Mouse (Mus musculus) lung, postnatal 14 days (tissue): ENCODE results near the gene Trim27.
A peak's percentile ranks its signal among the peaks of the same experiment; 100 is the strongest.

Experiments
- DNase-seq: peaks from one replicate; pipeline ENCODE4 v3.0.0; 2021

The Trim27 gene

GRCm38 (mm10) chr13:21172241-21173027 lies 6.8 kb upstream of the Trim27 start:
- DNase-seq = peak; percentile 68

GRCm38 (mm10) chr13:21173072-21173471 lies 6.2 kb upstream of the Trim27 start:
- DNase-seq = peak; percentile 91

GRCm38 (mm10) chr13:21176733-21177132 lies 2.5 kb upstream of the Trim27 start:
- DNase-seq = no peak

- DNase-seq = no peak
These were observed 1.6 kb upstream of the Trim27 start for GRCm38 (mm10) chr13:21177657-21178056.

- DNase-seq = no peak
These were observed 881 bp upstream of the Trim27 start for GRCm38 (mm10) chr13:21178364-21178763.

- DNase-seq = peak; percentile 84
These were observed 692 bp downstream of the Trim27 start for GRCm38 (mm10) chr13:21179724-21180550.

- peak; percentile 62 for DNase-seq
These were observed 1.6 kb downstream of the Trim27 start for GRCm38 (mm10) chr13:21180551-21181530.

- DNase-seq = no peak
These were observed 2.8 kb downstream of the Trim27 start for GRCm38 (mm10) chr13:21181996-21182395.

DNA sequence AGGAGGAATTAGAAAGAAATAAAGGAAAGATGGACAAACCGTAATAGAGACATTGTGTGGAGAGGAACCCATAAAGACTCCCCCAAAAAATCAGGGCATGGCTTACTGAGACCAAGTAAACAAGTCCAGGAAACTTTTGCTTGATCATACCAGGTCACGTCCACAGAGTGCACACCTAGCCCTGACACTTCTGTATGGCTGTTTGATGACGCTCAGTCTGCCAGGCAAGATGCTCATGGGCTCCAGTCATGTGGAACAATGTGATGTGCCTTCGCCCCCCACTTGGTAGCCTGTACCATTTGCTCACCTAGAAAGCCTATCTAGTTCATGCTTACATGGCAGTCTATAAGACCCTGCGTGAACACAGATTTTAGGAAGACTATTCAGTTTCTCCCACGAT lies 3.8 kb downstream of the Trim27 start:
- no peak for DNase-seq

GRCm38 (mm10) chr13:21183661-21184060 lies 4.4 kb downstream of the Trim27 start:
- DNase-seq = no peak

GRCm38 (mm10) chr13:21185521-21185920 lies 6.3 kb downstream of the Trim27 start:
- no peak for DNase-seq

- no peak for DNase-seq
These were observed 16.4 kb downstream of the Trim27 start for GRCm38 (mm10) chr13:21195406-21196228.

- no peak for DNase-seq
These were observed 18.5 kb downstream of the Trim27 start for GRCm38 (mm10) chr13:21197721-21198120.

- DNase-seq = no peak
These were observed 19.1 kb downstream of the Trim27 start for GRCm38 (mm10) chr13:21198313-21198712.

DNA sequence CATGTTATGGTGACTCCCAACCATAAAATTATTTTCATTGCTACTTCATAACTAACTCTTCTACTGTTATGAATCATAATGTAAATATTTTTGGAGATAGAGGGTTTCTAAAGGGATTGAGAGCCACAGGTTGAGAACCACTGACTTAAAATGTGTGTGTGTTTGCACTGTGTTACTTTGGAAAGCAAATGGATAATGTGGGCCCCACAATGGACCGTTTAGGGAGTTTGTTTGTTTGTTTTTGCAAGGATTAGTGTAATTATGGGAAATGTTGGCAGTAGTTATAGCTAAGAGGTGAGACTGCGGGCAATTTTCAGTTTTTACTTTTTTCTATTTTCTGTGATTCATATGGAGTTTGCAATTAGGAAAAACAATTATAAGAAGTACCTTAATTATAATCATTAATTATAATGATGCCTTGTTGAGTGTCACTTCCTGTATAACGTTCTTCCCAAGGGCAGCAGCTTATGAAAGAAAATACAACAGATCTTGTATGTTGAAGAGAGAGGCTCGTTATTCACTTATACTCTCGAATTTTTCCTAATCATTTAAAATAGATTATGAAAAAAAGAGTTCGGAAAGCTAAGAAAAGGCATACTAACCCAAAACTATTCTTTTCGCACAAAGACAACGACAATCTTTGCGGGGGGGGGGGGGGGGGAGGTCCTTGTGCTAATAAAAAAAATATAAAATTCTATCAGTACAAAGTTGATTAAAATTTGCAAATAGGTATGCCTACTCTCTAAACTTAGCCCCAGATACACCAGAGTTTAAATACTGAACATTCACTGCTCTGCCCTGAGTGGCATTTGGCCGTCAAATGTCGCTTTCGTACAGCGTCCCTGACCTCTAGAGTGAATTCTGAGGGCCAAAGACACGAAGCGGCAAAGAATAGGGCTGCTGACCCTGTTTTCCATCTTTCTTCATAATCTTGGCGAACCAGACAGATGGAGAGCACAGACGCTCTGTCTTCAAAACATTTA lies 20.1 kb downstream of the Trim27 start:
- DNase-seq = no peak

DNA sequence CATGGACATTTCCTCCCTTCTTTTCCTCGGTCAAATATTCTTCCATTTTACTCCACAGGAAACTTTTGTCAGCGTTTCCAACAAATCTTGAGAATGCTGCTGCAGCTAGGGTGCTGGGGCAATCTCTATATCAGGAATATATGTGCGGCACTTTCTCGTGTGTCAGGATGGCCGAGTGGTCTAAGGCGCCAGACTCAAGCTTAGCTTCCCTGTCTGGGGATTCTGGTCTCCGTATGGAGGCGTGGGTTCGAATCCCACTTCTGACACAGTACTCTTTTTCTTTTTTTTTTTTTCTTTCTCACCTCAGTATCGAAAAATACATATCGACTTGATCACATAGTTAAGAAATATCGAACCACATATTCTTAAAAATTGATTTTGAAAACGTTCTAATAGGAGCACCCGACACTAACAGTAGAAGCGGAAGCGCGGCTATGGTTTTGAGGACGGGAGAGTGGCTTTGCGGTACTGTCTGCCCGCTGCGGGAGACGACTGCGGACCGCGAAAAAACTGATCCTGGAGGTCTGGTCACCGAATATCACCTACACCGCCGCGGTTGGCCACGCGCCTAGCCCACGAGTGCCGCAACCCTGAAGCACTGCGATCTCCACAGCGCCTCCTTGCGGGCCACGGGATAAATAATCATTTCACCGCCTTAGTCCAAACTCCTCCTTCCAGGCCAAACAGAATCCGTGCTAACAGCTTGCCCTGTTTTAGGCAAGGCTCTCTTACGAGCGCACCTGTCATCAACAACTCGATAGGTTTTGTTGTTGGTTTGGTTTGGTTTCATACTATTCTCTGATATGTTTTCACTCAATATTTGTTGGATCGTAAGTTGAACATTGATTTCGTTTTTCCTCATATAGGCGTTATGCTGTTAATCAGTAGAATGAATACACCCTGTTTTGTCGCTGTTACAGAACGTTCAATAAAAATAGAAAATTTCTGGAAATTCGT lies 21.1 kb downstream of the Trim27 start:
- peak; percentile 97 for DNase-seq

DNA sequence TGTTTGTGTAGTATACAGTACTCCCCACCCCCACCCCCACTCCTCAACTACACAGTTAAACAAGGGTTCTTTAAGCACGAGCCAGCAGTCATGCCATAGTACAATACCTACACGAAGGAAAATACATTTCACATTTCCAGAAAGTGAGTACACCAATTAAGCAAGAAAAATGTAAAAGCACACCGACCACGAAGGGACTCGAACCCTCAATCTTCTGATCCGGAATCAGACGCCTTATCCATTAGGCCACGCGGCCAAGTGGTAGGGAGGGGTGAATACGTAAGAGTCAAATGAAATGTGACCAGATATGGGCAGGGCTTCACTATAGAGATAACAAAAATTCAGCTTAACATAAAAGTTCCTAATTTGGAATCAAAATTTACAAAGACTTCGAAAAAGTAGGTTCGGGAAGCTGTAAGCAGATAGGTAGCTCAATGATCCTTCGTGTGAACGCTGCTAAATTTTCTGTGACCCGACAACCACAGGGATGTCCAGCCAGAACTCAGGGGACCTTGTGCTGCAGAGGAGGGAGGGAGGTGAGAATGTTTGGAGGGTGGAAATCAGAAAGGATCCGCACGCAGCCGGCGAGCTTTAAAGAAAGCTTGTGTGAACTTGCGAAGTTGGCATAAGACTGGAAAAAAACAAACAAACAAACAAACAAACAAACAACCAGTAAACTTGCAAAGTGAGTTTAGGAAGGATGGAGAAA lies 36.2 kb downstream of the Trim27 start:
- DNase-seq = peak; percentile 63

DNA sequence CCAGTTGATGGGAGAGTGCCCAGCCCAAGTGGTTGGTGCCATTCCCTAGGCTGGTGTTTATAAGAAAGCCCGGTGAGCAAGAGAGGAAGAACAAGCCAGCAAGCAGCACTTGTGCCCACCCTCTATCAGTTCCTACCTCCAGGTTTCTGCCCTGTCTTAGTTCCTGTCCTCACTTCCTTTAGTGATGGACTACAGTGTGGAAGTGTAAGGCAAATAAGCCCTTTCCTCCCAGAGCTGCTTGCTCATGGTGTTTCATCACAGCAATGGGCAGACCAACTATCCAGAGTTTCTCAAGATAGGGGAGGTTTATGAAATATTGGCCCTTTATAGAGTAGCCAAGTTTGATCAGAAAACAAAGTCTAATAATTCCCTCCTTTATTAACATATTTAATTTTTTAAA lies 37.5 kb downstream of the Trim27 start:
- no peak for DNase-seq
